Mouse (Mus musculus) cerebral cortex, adult 2 months (tissue): Measurements from ENCODE around the gene Kitl.

Source experiments
- WGBS: fragments of 180-500 bp; shearing (Covaris S2); methylation state at CpG from one replicate; pipeline ENCODE4 v1.1.7; 2018; 5-methylcytosine and 5-hydroxymethylcytosine counted together

Gene Kitl

GRCm38 (mm10) chr10:100030385-100030784, 15.0 kb downstream of the Kitl start:
- WGBS: 57% methylated on average over 5 of the region's 5 CpGs

- WGBS: 55% methylated on average over 12 of the region's 12 CpGs
Observed at GRCm38 (mm10) chr10:100030980-100031516, 15.6 kb downstream of the Kitl start.

DNA sequence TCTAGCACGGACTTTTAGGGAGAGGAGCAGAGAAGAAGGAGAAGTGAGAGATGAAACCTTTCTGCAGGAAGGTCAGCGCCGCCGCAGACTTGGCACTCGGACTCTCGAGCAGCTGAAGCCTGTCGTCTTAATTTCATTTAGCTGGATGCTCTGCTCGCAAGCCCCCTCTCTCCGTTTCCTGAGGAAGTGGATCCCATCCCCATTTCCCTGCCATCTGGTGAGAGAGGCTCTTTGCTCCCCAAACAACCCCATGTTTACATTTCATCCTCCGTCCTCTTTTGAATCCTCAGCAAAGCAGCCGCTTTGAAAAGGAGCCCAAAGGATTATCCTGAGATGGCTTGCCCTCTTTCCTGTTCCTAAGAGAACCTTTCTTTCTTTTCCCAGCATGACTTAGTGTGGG, 16.2 kb downstream of the Kitl start:
- WGBS: 43% methylated on average over 11 of the region's 11 CpGs

DNA sequence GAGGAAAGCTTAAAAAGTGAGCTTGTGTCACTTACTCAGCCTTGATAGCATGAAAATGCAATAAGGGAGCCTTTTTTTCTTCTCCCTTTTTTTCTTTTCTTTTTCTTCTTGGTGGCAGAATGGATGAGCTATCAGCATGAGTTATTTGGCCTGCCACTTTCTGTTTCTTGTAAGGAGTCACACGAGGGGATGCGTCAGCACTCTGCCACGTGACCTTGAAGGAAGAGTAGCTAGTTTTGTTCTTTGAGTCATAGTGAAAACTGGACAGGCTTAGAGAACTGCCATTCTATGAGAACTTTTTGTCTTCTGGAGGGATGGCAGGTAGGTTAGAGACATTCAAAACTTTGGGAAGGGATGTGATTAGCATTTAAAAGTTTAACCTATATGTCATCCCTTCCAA, 17.1 kb downstream of the Kitl start:
- 79% methylated on average over 3 of the region's 3 CpGs for WGBS

DNA sequence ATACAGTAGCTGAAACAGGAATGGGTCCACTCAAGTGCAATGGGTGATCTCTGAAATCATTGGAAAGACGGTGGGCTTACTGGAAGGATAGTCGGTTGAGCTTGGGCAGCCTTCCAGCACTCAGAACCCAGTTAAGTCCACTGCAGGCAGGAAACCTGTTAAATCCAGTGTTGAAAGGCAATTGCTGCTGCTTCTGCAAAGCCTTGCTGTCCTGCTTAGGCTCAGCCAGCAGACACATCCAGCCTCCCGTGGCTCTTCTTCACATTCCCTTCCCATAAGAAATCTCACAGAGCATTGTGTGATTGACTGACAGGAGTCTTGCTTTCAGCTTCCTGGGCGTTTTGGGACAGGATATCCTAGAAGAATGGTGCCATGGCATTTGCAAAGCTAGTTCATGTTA, 20.6 kb downstream of the Kitl start:
- WGBS: 62% methylated on average over 4 of the region's 4 CpGs

GRCm38 (mm10) chr10:100038342-100038898, 23.0 kb downstream of the Kitl start:
- WGBS: 90% methylated on average over 12 of the region's 12 CpGs

- 92% methylated on average over 8 of the region's 8 CpGs for WGBS
Observed at GRCm38 (mm10) chr10:100038994-100039393, 23.6 kb downstream of the Kitl start.

DNA sequence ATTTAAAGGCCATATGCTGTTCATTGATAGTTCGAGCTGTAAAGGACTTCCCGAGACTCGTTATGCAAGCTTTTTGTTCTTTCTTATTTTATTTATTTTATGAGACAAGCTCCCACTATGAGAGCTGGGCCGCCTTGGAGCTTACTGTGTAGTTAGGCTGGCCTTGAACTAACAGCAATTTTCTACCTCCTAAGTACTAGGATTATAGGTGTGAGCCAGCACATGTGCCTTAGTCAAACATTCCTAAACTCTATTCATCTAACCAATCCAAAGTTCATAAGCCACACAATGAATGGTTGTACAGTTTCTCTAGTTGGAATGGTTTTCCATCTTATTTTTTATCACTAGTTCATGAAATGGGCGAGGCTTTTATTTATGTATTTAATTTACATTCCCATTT, 28.3 kb downstream of the Kitl start:
- WGBS: 89% methylated on average over 5 of the region's 5 CpGs

- WGBS: 94% methylated on average over 6 of the region's 6 CpGs
Observed at GRCm38 (mm10) chr10:100044153-100044552, 28.7 kb downstream of the Kitl start.

- 21% methylated on average over 10 of the region's 10 CpGs for WGBS
Observed at GRCm38 (mm10) chr10:100051146-100051783, 35.8 kb downstream of the Kitl start.

- WGBS: 82% methylated on average over 4 of the region's 4 CpGs
Observed at GRCm38 (mm10) chr10:100052404-100052803, 37.0 kb downstream of the Kitl start.

DNA sequence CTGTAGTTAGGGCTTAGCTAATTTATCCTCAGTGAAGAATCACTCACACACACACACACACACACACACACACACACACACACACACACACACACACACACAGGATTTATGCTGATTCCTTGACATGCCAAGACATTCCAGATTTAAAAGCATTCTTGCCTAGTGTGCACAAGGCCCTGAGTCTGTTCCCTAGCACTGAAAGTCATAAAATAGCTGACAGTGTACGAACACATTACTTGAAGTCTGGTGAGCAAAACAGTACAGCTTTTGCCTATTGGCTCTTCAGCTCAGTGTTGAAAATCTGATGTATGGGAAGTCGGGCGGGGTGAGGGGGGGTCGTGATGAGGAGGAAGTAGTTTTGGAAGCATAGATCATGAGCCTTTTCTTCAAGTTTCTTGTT, 37.5 kb downstream of the Kitl start:
- 59% methylated on average over 4 of the region's 4 CpGs for WGBS

GRCm38 (mm10) chr10:100054006-100054405, 38.6 kb downstream of the Kitl start:
- 30% methylated on average over 3 of the region's 3 CpGs for WGBS

- WGBS: 42% methylated on average over 2 of the region's 2 CpGs
Observed at GRCm38 (mm10) chr10:100055082-100055481, 39.7 kb downstream of the Kitl start.

GRCm38 (mm10) chr10:100057106-100057623, 41.7 kb downstream of the Kitl start:
- WGBS: 48% methylated on average over 1 of the region's 1 CpGs

- 90% methylated on average over 4 of the region's 4 CpGs for WGBS
Observed at GRCm38 (mm10) chr10:100059356-100059755, 43.9 kb downstream of the Kitl start.

GRCm38 (mm10) chr10:100065529-100066301, 50.3 kb downstream of the Kitl start:
- WGBS: 38% methylated on average over 12 of the region's 12 CpGs

- WGBS: 38% methylated on average over 7 of the region's 7 CpGs
Observed at GRCm38 (mm10) chr10:100066374-100066773, 50.9 kb downstream of the Kitl start.

GRCm38 (mm10) chr10:100072641-100073040, 57.2 kb downstream of the Kitl start:
- WGBS: 96% methylated on average over 1 of the region's 1 CpGs

- WGBS: 62% methylated on average over 3 of the region's 3 CpGs
Observed at GRCm38 (mm10) chr10:100101115-100101514, 85.7 kb downstream of the Kitl start.

DNA sequence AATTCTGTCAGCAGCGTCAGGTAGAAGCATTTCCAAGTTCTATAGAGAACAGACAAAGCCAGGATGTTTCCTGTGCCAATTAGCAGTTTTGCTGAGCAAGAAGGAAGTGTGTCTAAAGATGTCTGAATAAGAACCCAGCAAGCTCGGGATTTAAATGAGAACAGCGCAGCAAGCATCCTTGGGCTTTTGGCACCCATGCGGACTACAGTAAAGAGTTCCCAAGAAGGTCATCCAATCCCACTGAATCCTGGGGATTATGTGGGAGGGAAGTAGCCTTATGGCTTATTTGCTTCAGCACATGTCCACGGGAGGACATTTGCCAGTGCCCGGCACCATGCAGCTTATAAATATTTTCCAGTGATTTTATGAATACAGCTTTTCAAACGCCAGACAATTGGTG, 95.8 kb downstream of the Kitl start:
- WGBS: 17% methylated on average over 7 of the region's 7 CpGs

GRCm38 (mm10) chr10:100115570-100115969, 100.1 kb downstream of the Kitl start:
- 98% methylated on average over 2 of the region's 2 CpGs for WGBS

GRCm38 (mm10) chr10:100124452-100124851, 109.0 kb downstream of the Kitl start:
- 81% methylated on average over 5 of the region's 5 CpGs for WGBS
